Mouse (Mus musculus): ENCODE measurements around the gene Lcn2. TPM values are rescaled to one million over a fixed set of nuclear protein-coding genes. Genes with fewer than 3 reads are reported as not detected.

Gene Lcn2
- polyA plus RNA-seq, 1 experiment from 2014 or later, result not detected

Other genes with a start within 250 kb of the Lcn2 start
- 65.8 and 68.8 TPM in 2 replicates for gene Prrc2b, start 237.2 kb downstream of the Lcn2 start, polyA plus RNA-seq (2015; fragmentation: Nextera tagmentation; extraction: Ambion mirVana)
- 24.4 and 24.9 TPM in 2 replicates for gene Pomt1, start 151.7 kb downstream of the Lcn2 start, polyA plus RNA-seq (2015; fragmentation: Nextera tagmentation; extraction: Ambion mirVana)
- gene Uck1, start 128.1 kb downstream of the Lcn2 start, polyA plus RNA-seq (2015; fragmentation: Nextera tagmentation; extraction: Ambion mirVana), result 78.6 and 80.2 TPM in 2 replicates
- gene Golga2, start 100.9 kb downstream of the Lcn2 start, polyA plus RNA-seq (2015; fragmentation: Nextera tagmentation; extraction: Ambion mirVana), result 25.6 and 26.5 TPM in 2 replicates
- gene Swi5, start 100.2 kb downstream of the Lcn2 start, polyA plus RNA-seq (2015; fragmentation: Nextera tagmentation; extraction: Ambion mirVana), result 437 and 458 TPM in 2 replicates
- gene Ciz1, start 35.9 kb downstream of the Lcn2 start, polyA plus RNA-seq (2015; fragmentation: Nextera tagmentation; extraction: Ambion mirVana), result 52.4 and 53.7 TPM in 2 replicates
- 42.7 and 44.3 TPM in 2 replicates for gene Dnm1, start 34.9 kb downstream of the Lcn2 start, polyA plus RNA-seq (2015; fragmentation: Nextera tagmentation; extraction: Ambion mirVana)
- gene 1110008P14Rik, start 6.3 kb downstream of the Lcn2 start, polyA plus RNA-seq (2015; fragmentation: Nextera tagmentation; extraction: Ambion mirVana), result 103 and 108 TPM in 2 replicates
- 41.2 and 41.3 TPM in 2 replicates for gene Ptges2, start 7.6 kb upstream of the Lcn2 start, polyA plus RNA-seq (2015; fragmentation: Nextera tagmentation; extraction: Ambion mirVana)
- gene Naif1, start 62.2 kb upstream of the Lcn2 start, polyA plus RNA-seq (2015; fragmentation: Nextera tagmentation; extraction: Ambion mirVana), result 5.1 and 5.9 TPM in 2 replicates
- gene Slc25a25, start 63.2 kb upstream of the Lcn2 start, polyA plus RNA-seq (2015; fragmentation: Nextera tagmentation; extraction: Ambion mirVana), result 46.2 and 50.1 TPM in 2 replicates
- gene Fam102a, start 147.1 kb upstream of the Lcn2 start, polyA plus RNA-seq (2015; fragmentation: Nextera tagmentation; extraction: Ambion mirVana), result 7.0 and 7.1 TPM in 2 replicates
- 142 and 145 TPM in 2 replicates for gene Dpm2, start 182.6 kb upstream of the Lcn2 start, polyA plus RNA-seq (2015; fragmentation: Nextera tagmentation; extraction: Ambion mirVana)
- gene Pip5kl1, start 186.5 kb upstream of the Lcn2 start, polyA plus RNA-seq (2015; fragmentation: Nextera tagmentation; extraction: Ambion mirVana), result 9.0 and 9.6 TPM in 2 replicates
- gene 9430097D07Rik, start 187.4 kb upstream of the Lcn2 start, polyA plus RNA-seq (2015; fragmentation: Nextera tagmentation; extraction: Ambion mirVana), result 0.53 and 0.56 TPM in 2 replicates
- 22.8 and 23.4 TPM in 2 replicates for gene St6galnac4, start 198.8 kb upstream of the Lcn2 start, polyA plus RNA-seq (2015; fragmentation: Nextera tagmentation; extraction: Ambion mirVana)
- gene St6galnac6, start 211.5 kb upstream of the Lcn2 start, polyA plus RNA-seq (2015; fragmentation: Nextera tagmentation; extraction: Ambion mirVana), result 13.1 and 13.5 TPM in 2 replicates
- gene Ak1, start 233.5 kb upstream of the Lcn2 start, polyA plus RNA-seq (2015; fragmentation: Nextera tagmentation; extraction: Ambion mirVana), result 68.9 and 71.5 TPM in 2 replicates